Mouse (Mus musculus): ENCODE measurements around the gene Imp4. TPM values are rescaled to one million over a fixed set of nuclear protein-coding genes. Genes with fewer than 3 reads are reported as not detected.

The Imp4 gene
- polyA plus RNA-seq, 1 experiment from 2014 or later, result 71.5 TPM

GRCm38 (mm10) chr1:34468051-34468450 lies 28.4 kb downstream of the Imp4 start:
- Histone ChIP-seq H3K4me3 (ENCODE audit: low read depth, low read length) (no peak overlapping the region), H3K27ac (replicated peaks; ENCODE audit: low read depth, low read length) (no peak overlapping the region), H3K4me1 (ENCODE audit: control insufficient read depth, insufficient read depth, low read length) (0 out of 2 replicates have a peak, but pooled peaks cover 3% of the 10 kb centered on the region), H3K4me2 (ENCODE audit: low read depth, low read length) (no peak overlapping the region), H3K36me3 (ENCODE audit: control insufficient read depth, insufficient read depth, low read length) (no peaks in the 10 kb centered on the region), H3K9me3 (ENCODE audit: control insufficient read depth, low read length) (no peaks in the 10 kb centered on the region), H3K27me3 (replicated peaks; ENCODE audit: control insufficient read depth, insufficient read depth, low read length) (peaks cover 10% of the 10 kb centered on the region; the same call in 1 of the 2 replicates), H3K9ac (ENCODE audit: low read depth, low read length) (no peak overlapping the region)
- no peak for DNase-seq (ENCODE audit: low spot score)
- ATAC-seq (ENCODE audit: low read depth), result no peak
- WGBS, result 73% methylated on average over 3 of the region's 3 CpGs

- no peak for ATAC-seq (ENCODE audit: low read depth)
- no peak for DNase-seq (ENCODE audit: low spot score)
- Histone ChIP-seq H3K36me3 (ENCODE audit: control insufficient read depth, insufficient read depth, low read length) (no peaks in the 10 kb centered on the region), H3K27ac (replicated peaks; ENCODE audit: low read depth, low read length) (no peak overlapping the region), H3K9ac (ENCODE audit: low read depth, low read length) (no peak overlapping the region), H3K27me3 (replicated peaks; ENCODE audit: control insufficient read depth, insufficient read depth, low read length) (peaks cover 10% of the 10 kb centered on the region; the same call in 1 of the 2 replicates), H3K4me3 (ENCODE audit: low read depth, low read length) (no peak overlapping the region), H3K4me2 (ENCODE audit: low read depth, low read length) (no peak overlapping the region), H3K9me3 (ENCODE audit: control insufficient read depth, low read length) (no peaks in the 10 kb centered on the region), H3K4me1 (ENCODE audit: control insufficient read depth, insufficient read depth, low read length) (0 out of 2 replicates have a peak, but pooled peaks cover 3% of the 10 kb centered on the region)
- WGBS, result 68% methylated on average over 4 of the region's 4 CpGs
Measured at GRCm38 (mm10) chr1:34468500-34468899, 28.8 kb downstream of the Imp4 start.

GRCm38 (mm10) chr1:34469801-34470200 lies 30.1 kb downstream of the Imp4 start:
- Histone ChIP-seq H3K4me2 (ENCODE audit: low read depth, low read length) (no peak overlapping the region), H3K9me3 (ENCODE audit: control insufficient read depth, low read length) (no peaks in the 10 kb centered on the region), H3K4me3 (ENCODE audit: low read depth, low read length) (no peak overlapping the region), H3K36me3 (ENCODE audit: control insufficient read depth, insufficient read depth, low read length) (no peaks in the 10 kb centered on the region), H3K9ac (ENCODE audit: low read depth, low read length) (no peak overlapping the region), H3K27ac (replicated peaks; ENCODE audit: low read depth, low read length) (no peak overlapping the region), H3K4me1 (ENCODE audit: control insufficient read depth, insufficient read depth, low read length) (0 out of 2 replicates have a peak, but pooled peaks cover 3% of the 10 kb centered on the region), H3K27me3 (replicated peaks; ENCODE audit: control insufficient read depth, insufficient read depth, low read length) (peaks cover 7% of the 10 kb centered on the region; the same call in 1 of the 2 replicates)
- WGBS, result 67% methylated on average over 5 of the region's 5 CpGs
- no peak for ATAC-seq (ENCODE audit: low read depth)
- no peak for DNase-seq (ENCODE audit: low spot score)

GRCm38 (mm10) chr1:34472427-34473300 lies 33.0 kb downstream of the Imp4 start:
- WGBS, result 1% methylated on average over 38 of the region's 43 CpGs
- Histone ChIP-seq H3K36me3 (ENCODE audit: control insufficient read depth, insufficient read depth, low read length) (no peaks in the 10 kb centered on the region), H3K4me3 (ENCODE audit: low read depth, low read length) (peak overlapping the region; percentile 53), H3K4me1 (ENCODE audit: control insufficient read depth, insufficient read depth, low read length) (0 out of 2 replicates have a peak, but pooled peaks cover 3% of the 10 kb centered on the region), H3K27me3 (replicated peaks; ENCODE audit: control insufficient read depth, insufficient read depth, low read length) (peaks cover 7% of the 10 kb centered on the region; the same call in 1 of the 2 replicates), H3K9ac (ENCODE audit: low read depth, low read length) (peak overlapping the region; percentile 63), H3K4me2 (ENCODE audit: low read depth, low read length) (peak overlapping the region; percentile 97), H3K27ac (replicated peaks; ENCODE audit: low read depth, low read length) (no peak overlapping the region), H3K9me3 (ENCODE audit: control insufficient read depth, low read length) (no peaks in the 10 kb centered on the region)
- ATAC-seq (ENCODE audit: low read depth), result peak; percentile 76
- peak; percentile 48 for DNase-seq (ENCODE audit: low spot score)

DNA sequence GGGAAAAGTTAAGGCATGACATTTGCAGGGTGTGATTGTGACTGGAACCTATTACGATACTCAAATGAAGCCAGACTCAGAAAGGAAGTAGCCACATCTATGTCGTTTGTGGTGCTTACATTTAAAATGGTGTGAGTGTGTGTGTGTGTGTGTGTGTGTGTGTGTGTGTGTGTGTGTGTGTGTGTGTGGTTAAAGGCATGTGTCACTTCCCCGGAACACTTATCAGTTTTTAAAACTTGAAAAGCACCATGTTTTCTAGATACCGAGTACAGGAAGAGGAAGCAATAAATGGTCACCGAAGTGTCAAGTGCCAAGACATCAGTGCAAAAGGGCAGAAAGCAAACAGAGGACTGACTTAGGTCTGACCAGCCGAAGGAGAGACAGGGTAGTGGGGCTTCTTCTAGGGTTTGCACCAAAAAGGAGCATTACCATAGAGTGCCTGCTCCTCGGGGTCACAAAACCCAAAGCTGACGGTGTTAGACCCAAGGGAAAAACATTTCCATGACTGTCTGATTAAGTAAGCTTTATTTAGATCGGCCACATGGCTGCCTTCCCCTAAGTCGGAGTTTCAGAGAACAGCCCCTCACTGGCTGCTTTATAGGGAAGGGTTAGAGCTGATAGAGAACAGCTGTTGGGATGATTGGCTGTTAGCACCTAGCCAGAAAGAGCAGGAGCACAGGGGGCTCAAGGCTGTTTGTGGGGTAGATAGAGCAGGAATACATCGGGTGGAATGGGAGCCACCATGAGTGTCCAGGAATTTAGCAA lies 39.4 kb downstream of the Imp4 start:
- DNase-seq (ENCODE audit: low spot score) (peak; percentile 58), ATAC-seq (ENCODE audit: low read depth) (no peak)
- Histone ChIP-seq H3K36me3 (ENCODE audit: control insufficient read depth, insufficient read depth, low read length) (no peaks in the 10 kb centered on the region), H3K4me1 (ENCODE audit: control insufficient read depth, insufficient read depth, low read length) (no peaks in the 10 kb centered on the region), H3K4me2 (ENCODE audit: low read depth, low read length) (no peak overlapping the region), H3K27ac (replicated peaks; ENCODE audit: low read depth, low read length) (no peak overlapping the region), H3K9ac (ENCODE audit: low read depth, low read length) (no peak overlapping the region), H3K9me3 (ENCODE audit: control insufficient read depth, low read length) (no peaks in the 10 kb centered on the region), H3K27me3 (replicated peaks; ENCODE audit: control insufficient read depth, insufficient read depth, low read length) (no peaks in the 10 kb centered on the region), H3K4me3 (ENCODE audit: low read depth, low read length) (no peak overlapping the region)
- WGBS, result 45% methylated on average over 11 of the region's 11 CpGs

DNA sequence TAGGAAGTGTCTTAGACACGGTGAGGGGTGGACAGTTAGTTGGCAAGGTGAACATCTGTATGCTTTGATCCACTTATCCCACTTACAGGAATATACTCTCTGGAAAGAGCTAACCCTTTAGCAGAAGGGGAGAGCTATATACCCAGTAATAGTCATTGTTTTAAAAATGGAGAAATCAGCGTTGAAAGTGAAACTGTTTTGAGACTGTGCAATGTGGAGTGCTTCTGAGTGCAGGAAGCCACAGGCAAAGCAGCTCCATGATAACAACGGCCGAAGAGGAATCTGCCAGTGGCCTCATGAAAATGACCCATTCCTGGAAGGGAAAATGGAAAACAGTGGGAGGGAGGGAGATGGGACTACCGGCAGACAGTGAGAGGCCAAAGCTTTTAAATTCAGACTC lies 41.1 kb downstream of the Imp4 start:
- H3K4me2 ChIP-seq (ENCODE audit: low read depth, low read length), result no peak overlapping the region
- no peaks in the 10 kb centered on the region for H3K9me3 ChIP-seq (ENCODE audit: control insufficient read depth, low read length)
- 73% methylated on average over 5 of the region's 5 CpGs for WGBS
- no peaks in the 10 kb centered on the region for H3K36me3 ChIP-seq (ENCODE audit: control insufficient read depth, insufficient read depth, low read length)
- no peak overlapping the region for H3K27ac ChIP-seq (replicated peaks; ENCODE audit: low read depth, low read length)
- 0 out of 2 replicates have a peak, but pooled peaks cover 6% of the 10 kb centered on the region for H3K4me1 ChIP-seq (ENCODE audit: control insufficient read depth, insufficient read depth, low read length)
- H3K27me3 ChIP-seq (replicated peaks; ENCODE audit: control insufficient read depth, insufficient read depth, low read length), result no peaks in the 10 kb centered on the region
- no peak overlapping the region for H3K4me3 ChIP-seq (ENCODE audit: low read depth, low read length)
- DNase-seq (ENCODE audit: low spot score), result no peak
- no peak for ATAC-seq (ENCODE audit: low read depth)
- H3K9ac ChIP-seq (ENCODE audit: low read depth, low read length), result no peak overlapping the region

DNA sequence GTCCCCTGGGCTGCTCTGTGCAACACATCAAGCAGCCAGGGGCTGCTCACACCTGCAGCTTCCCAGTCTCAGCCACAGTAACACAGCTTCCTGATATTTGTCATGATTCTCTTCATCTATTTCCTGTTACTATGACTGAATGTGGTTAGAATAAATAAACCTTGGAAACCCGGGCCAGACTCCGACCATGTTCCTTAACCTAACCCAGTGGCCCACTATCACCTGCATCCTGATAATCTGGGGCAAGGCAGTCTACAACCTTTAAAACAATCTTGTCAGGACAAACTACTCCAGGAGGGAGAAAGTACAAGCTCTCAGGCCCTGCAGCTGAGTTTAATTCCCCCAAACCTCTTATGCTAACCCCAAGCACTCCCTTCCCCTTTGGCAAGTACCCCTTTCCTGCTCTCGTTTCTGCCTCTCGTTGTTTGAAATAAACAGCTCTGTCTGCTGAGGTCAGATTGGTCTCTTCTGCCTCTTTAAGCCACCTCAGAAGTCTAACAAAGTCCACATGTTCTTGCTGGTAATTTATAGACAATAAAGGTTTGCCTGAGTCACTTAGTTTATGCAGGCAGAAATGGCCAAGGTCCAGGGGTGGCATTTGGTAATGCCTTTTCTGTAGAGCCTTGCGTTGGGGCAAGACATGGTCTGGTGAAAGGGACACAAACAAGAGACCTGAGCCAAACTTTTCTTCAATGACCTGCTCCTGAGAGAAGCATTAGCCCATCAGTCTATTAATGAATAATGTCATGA lies 42.4 kb downstream of the Imp4 start:
- WGBS, result 46% methylated on average over 5 of the region's 5 CpGs
- Histone ChIP-seq H3K36me3 (ENCODE audit: control insufficient read depth, insufficient read depth, low read length) (no peaks in the 10 kb centered on the region), H3K4me1 (ENCODE audit: control insufficient read depth, insufficient read depth, low read length) (0 out of 2 replicates have a peak, but pooled peaks cover 6% of the 10 kb centered on the region)

DNA sequence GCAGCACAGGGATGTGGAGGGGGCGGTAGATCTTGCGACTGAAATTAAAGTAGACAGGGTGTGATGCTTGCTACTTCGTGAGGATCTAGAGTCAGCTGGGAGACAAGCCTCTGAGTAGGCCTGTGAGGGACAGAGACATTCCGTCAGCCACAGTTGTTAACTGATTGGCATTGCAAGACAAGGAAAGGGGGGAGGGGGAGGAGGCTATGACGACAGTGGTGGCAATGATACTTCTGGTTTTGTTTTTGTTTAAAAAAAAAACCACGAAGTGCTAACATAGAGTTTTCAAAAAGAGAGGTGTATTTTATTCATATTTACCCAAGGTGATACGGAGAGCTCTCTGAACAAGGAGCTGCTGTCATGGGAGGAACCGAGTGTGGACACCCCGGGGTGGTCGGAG lies 44.8 kb downstream of the Imp4 start:
- DNase-seq (ENCODE audit: low spot score), result no peak
- ATAC-seq (ENCODE audit: low read depth), result no peak
- H3K9me3 ChIP-seq (ENCODE audit: control insufficient read depth, low read length), result no peaks in the 10 kb centered on the region

More for the DNA sequence above, 42.4 kb downstream of the Imp4 start:
- Histone ChIP-seq H3K27ac (replicated peaks; ENCODE audit: low read depth, low read length) (no peak overlapping the region), H3K27me3 (replicated peaks; ENCODE audit: control insufficient read depth, insufficient read depth, low read length) (no peaks in the 10 kb centered on the region; the same call in 1 of the 2 replicates), H3K4me2 (ENCODE audit: low read depth, low read length) (no peak overlapping the region), H3K9me3 (ENCODE audit: control insufficient read depth, low read length) (no peaks in the 10 kb centered on the region), H3K9ac (ENCODE audit: low read depth, low read length) (no peak overlapping the region), H3K4me3 (ENCODE audit: low read depth, low read length) (no peak overlapping the region)
- no peak for ATAC-seq (ENCODE audit: low read depth)
- DNase-seq (ENCODE audit: low spot score), result no peak

More for the DNA sequence above, 44.8 kb downstream of the Imp4 start:
- Histone ChIP-seq H3K27ac (replicated peaks; ENCODE audit: low read depth, low read length) (no peak overlapping the region), H3K36me3 (ENCODE audit: control insufficient read depth, insufficient read depth, low read length) (no peaks in the 10 kb centered on the region), H3K27me3 (replicated peaks; ENCODE audit: control insufficient read depth, insufficient read depth, low read length) (no peaks in the 10 kb centered on the region; the same call in 1 of the 2 replicates), H3K9ac (ENCODE audit: low read depth, low read length) (no peak overlapping the region), H3K4me2 (ENCODE audit: low read depth, low read length) (no peak overlapping the region), H3K4me3 (ENCODE audit: low read depth, low read length) (no peak overlapping the region), H3K4me1 (ENCODE audit: control insufficient read depth, insufficient read depth, low read length) (0 out of 2 replicates have a peak, but pooled peaks cover 6% of the 10 kb centered on the region)
- WGBS, result 68% methylated on average over 10 of the region's 10 CpGs
